Mouse (Mus musculus) frontal cortex, adult (tissue): ENCODE data around the gene Il13ra1.
A peak's percentile ranks its signal among the peaks of the same experiment; 100 is the strongest.

Source experiments
- ATAC-seq: cut with Nextera tagmentation; 2 replicates; pipeline ENCODE4 v1.9.2; 2017; ENCODE audit warnings: mild to moderate bottlenecking, moderate library complexity, mixed read lengths; ENCODE audit not compliant: low TSS enrichment

The Il13ra1 gene

GRCm38 (mm10) chrX:36195736-36196525, 84.0 kb downstream of the Il13ra1 start, which contains the start of gene Zcchc12:
Gene Zcchc12 (plus strand): TSS chrX:36195904.
- peak; percentile 70 for ATAC-seq

GRCm38 (mm10) chrX:36209554-36209953, 97.6 kb downstream of the Il13ra1 start:
- no peak for ATAC-seq

GRCm38 (mm10) chrX:36211216-36211615, 99.3 kb downstream of the Il13ra1 start:
- no peak for ATAC-seq
